14 mouse cellular contexts compared by ENCODE assay signal in the genomic region with DNA sequence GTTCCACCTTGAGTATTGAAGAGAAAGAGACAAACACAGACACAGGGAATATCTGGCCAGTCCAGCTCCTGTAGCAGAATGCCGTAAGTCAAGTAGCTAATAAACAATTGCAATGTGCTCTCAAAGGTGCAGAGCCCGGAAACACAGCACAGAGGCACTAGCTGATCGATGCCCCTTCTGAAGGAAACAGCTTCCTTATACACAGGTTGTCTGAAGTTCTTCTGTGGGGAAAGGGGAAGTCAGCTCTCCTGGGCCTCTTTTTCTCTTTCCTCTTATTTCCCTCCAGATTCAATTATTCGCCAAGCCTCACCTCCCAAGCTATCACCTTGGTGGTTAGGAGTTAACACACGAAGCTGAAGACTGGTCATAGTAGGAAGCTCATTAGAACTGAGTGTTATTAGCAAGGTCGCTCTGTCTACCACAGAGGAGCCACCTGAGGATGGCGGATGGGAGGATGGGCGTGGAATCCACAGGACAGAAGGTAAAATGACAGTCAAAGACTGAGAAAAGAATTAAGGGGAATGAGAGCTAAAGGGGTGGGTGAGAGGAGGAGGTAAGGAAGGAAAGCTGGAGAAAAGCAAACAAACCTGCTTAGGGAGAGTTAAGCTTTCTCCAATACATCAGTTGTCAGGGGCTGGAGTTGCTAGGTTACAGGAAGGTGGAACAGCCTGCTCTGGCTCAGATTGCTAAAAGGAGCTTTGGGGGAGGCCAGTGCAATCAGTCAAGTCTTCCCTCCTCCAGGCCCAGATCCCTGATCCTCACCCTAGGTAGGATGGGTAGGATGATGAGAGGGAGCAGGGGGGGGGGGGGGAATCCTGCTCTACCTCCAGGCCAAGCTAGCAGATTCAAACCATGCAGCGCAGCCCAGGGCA. TPM values are rescaled to one million over a fixed set of nuclear protein-coding genes. Genes with fewer than 3 reads are reported as not detected.
DNase-seq lines count a peak whose midpoint lies in the region; ATAC-seq and TF ChIP-seq lines count a peak whose summit lies in the region.
"Had no signal": no experiment of that assay in that cellular context is flagged by ENCODE, and none has a peak within 500 bp of the region (broad histone marks: within the 10 kb centered on the region; RNA-seq: fewer than 3 reads in every experiment).

No protein-coding gene starts in this region.

- H3K9ac ChIP-seq in hindbrain, postnatal 0 days (replicated peaks; ENCODE audit: low read length), result no peak overlapping the region
- no peak overlapping the region for H3K9ac ChIP-seq in hindbrain, embryonic 12.5 days
- no peak overlapping the region for H3K9ac ChIP-seq in lung, embryonic 14.5 days
- H3K9ac ChIP-seq in embryonic facial prominence, embryonic 14.5 days (ENCODE audit: low read depth, low read length), result no peak overlapping the region
- H3K9ac ChIP-seq in midbrain, embryonic 15.5 days, result no peak overlapping the region
- H3K9ac ChIP-seq: embryonic facial prominence, embryonic 12.5 days; heart, embryonic 15.5 days; liver, postnatal 0 days had no signal

- H3K4me2 ChIP-seq in hindbrain, postnatal 0 days (ENCODE audit: low read depth, low read length), result no peak overlapping the region
- H3K4me2 ChIP-seq in hindbrain, embryonic 12.5 days (replicated peaks), result no peak overlapping the region
- no peak overlapping the region for H3K4me2 ChIP-seq in lung, embryonic 14.5 days
- no peak overlapping the region for H3K4me2 ChIP-seq in embryonic facial prominence, embryonic 14.5 days (ENCODE audit: low read depth, low read length)
- no peak overlapping the region for H3K4me2 ChIP-seq in midbrain, embryonic 15.5 days
- H3K4me2 ChIP-seq: embryonic facial prominence, embryonic 12.5 days; heart, embryonic 15.5 days had no signal

- peak; percentile 64; the same call in 1 of the 2 replicates for ATAC-seq in hindbrain, postnatal 0 days
- no peak for ATAC-seq in hindbrain, embryonic 12.5 days (ENCODE audit: low FRiP score)
- ATAC-seq in lung, embryonic 14.5 days (ENCODE audit: insufficient read depth), result peak; percentile 60; the same call in 1 of the 2 replicates
- peak; percentile 82 for ATAC-seq in embryonic facial prominence, embryonic 14.5 days (ENCODE audit: low read depth)
- ATAC-seq in midbrain, embryonic 15.5 days (replicated peaks), result peak; percentile 84; the same call in 1 of the 2 replicates
- ATAC-seq in inflammation-experienced regulatory T-cells, adult 6 months, result no peak
- ATAC-seq: liver, postnatal 0 days had no signal

- DNase-seq in hindbrain, postnatal 0 days (ENCODE audit: low spot score), result peak; percentile 48
- peak; percentile 53 for DNase-seq in lung, embryonic 14.5 days
- no peak for DNase-seq in lung, postnatal 10 days
- peak; percentile 75 for DNase-seq in embryonic facial prominence, embryonic 14.5 days (ENCODE audit: low spot score)
- DNase-seq in retina, embryonic 14.5 days (ENCODE audit: low spot score), result no peak
- DNase-seq: adrenal gland, postnatal 14 days; cerebellum, adult 11 months; kidney, adult 2 months; liver, postnatal 0 days had no signal

- no peak overlapping the region for H3K4me3 ChIP-seq in hindbrain, postnatal 0 days (ENCODE audit: low read length)
- no peak overlapping the region for H3K4me3 ChIP-seq in hindbrain, embryonic 12.5 days
- H3K4me3 ChIP-seq in lung, embryonic 14.5 days (ENCODE audit: low read depth, low read length), result no peak overlapping the region
- no peak overlapping the region for H3K4me3 ChIP-seq in embryonic facial prominence, embryonic 14.5 days (ENCODE audit: low read depth, low read length)
- no peak overlapping the region for H3K4me3 ChIP-seq in midbrain, embryonic 15.5 days
- H3K4me3 ChIP-seq: embryonic facial prominence, embryonic 12.5 days; heart, embryonic 15.5 days had no signal

- H3K4me1 ChIP-seq in hindbrain, postnatal 0 days (ENCODE audit: insufficient read depth, low read length), result peaks cover 11% of the 10 kb centered on the region; the same call in 1 of the 2 replicates
- H3K4me1 ChIP-seq in hindbrain, embryonic 12.5 days, result peaks cover 2% of the 10 kb centered on the region; the same call in 1 of the 2 replicates
- H3K4me1 ChIP-seq in lung, embryonic 14.5 days (ENCODE audit: insufficient read depth), result peaks cover 3% of the 10 kb centered on the region; the same call in 1 of the 2 replicates
- peaks cover 8% of the 10 kb centered on the region for H3K4me1 ChIP-seq in embryonic facial prominence, embryonic 14.5 days (ENCODE audit: control insufficient read depth, insufficient read depth, low read length)
- peaks cover 4% of the 10 kb centered on the region; the same call in 1 of the 2 replicates for H3K4me1 ChIP-seq in midbrain, embryonic 15.5 days

- no peaks in the 10 kb centered on the region for H3K36me3 ChIP-seq in hindbrain, postnatal 0 days (ENCODE audit: insufficient read depth, low read length)
- no peaks in the 10 kb centered on the region for H3K36me3 ChIP-seq in hindbrain, embryonic 12.5 days
- H3K36me3 ChIP-seq in lung, embryonic 14.5 days (ENCODE audit: insufficient read depth), result no peaks in the 10 kb centered on the region
- no peaks in the 10 kb centered on the region for H3K36me3 ChIP-seq in embryonic facial prominence, embryonic 14.5 days (ENCODE audit: control insufficient read depth, insufficient read depth, low read length)
- no peaks in the 10 kb centered on the region for H3K36me3 ChIP-seq in midbrain, embryonic 15.5 days (replicated peaks)
- H3K36me3 ChIP-seq: embryonic facial prominence, embryonic 12.5 days; heart, embryonic 15.5 days had no signal

- TF ChIP-seq CTCF in hindbrain, postnatal 0 days (IDR thresholded peaks at IDR 0.05; ENCODE audit: low read depth), result no peak
- no peak for TF ChIP-seq CTCF in lung, embryonic 14.5 days (IDR thresholded peaks at IDR 0.05; ENCODE audit: low read depth)

- WGBS in hindbrain, postnatal 0 days, result 69% methylated on average over 9 of the region's 9 CpGs
- WGBS in hindbrain, embryonic 12.5 days, result 79% methylated on average over 9 of the region's 9 CpGs
- 50% methylated on average over 9 of the region's 9 CpGs for WGBS in lung, embryonic 14.5 days
- WGBS in embryonic facial prominence, embryonic 14.5 days, result 68% methylated on average over 9 of the region's 9 CpGs
- 67% methylated on average over 9 of the region's 9 CpGs for WGBS in midbrain, embryonic 15.5 days

- H3K9me3 ChIP-seq in hindbrain, postnatal 0 days (ENCODE audit: low read length), result no peaks in the 10 kb centered on the region
- H3K9me3 ChIP-seq in hindbrain, embryonic 12.5 days (replicated peaks), result no peaks in the 10 kb centered on the region
- H3K9me3 ChIP-seq in lung, embryonic 14.5 days (ENCODE audit: low read depth, low read length), result no peaks in the 10 kb centered on the region
- H3K9me3 ChIP-seq in embryonic facial prominence, embryonic 14.5 days (ENCODE audit: control insufficient read depth, low read length), result no peaks in the 10 kb centered on the region
- H3K9me3 ChIP-seq in midbrain, embryonic 15.5 days, result no peaks in the 10 kb centered on the region
- H3K9me3 ChIP-seq: embryonic facial prominence, embryonic 12.5 days; heart, embryonic 15.5 days had no signal

- H3K27me3 ChIP-seq in hindbrain, postnatal 0 days (ENCODE audit: insufficient read depth, low read length), result no peaks in the 10 kb centered on the region
- no peaks in the 10 kb centered on the region for H3K27me3 ChIP-seq in hindbrain, embryonic 12.5 days
- H3K27me3 ChIP-seq in lung, embryonic 14.5 days (ENCODE audit: insufficient read depth, low read length), result no peaks in the 10 kb centered on the region
- no peaks in the 10 kb centered on the region for H3K27me3 ChIP-seq in embryonic facial prominence, embryonic 14.5 days (replicated peaks; ENCODE audit: control insufficient read depth, insufficient read depth, low read length)
- H3K27me3 ChIP-seq in midbrain, embryonic 15.5 days (replicated peaks), result no peaks in the 10 kb centered on the region
- H3K27me3 ChIP-seq: embryonic facial prominence, embryonic 12.5 days; heart, embryonic 15.5 days had no signal

- no peak overlapping the region for H3K27ac ChIP-seq in hindbrain, postnatal 0 days
- no peak overlapping the region for H3K27ac ChIP-seq in hindbrain, embryonic 12.5 days
- no peak overlapping the region; the same call in 1 of the 2 replicates for H3K27ac ChIP-seq in lung, embryonic 14.5 days (ENCODE audit: low read depth)
- no peak overlapping the region for H3K27ac ChIP-seq in embryonic facial prominence, embryonic 14.5 days (replicated peaks; ENCODE audit: low read depth, low read length)
- no peak overlapping the region for H3K27ac ChIP-seq in midbrain, embryonic 15.5 days
- H3K27ac ChIP-seq: embryonic facial prominence, embryonic 12.5 days; heart, embryonic 15.5 days had no signal

RNA-seq across cellular contexts. Expression of a gene that starts 55.3 kb away (rescaled TPM):
- 109 and 110 TPM in 2 replicates for total RNA-seq in hindbrain, postnatal 0 days (2014; rRNA removed)
- polyA plus RNA-seq in hindbrain, postnatal 0 days (2015; fragmentation: Nextera tagmentation; extraction: Ambion mirVana), result 199 TPM in 2 replicates
- polyA plus RNA-seq in hindbrain, embryonic 12.5 days (2016; fragmentation: Nextera tagmentation; extraction: Ambion mirVana), result 196 and 215 TPM in 2 replicates
- polyA plus RNA-seq in lung, embryonic 14.5 days (2014; fragmentation: Nextera tagmentation; extraction: Ambion mirVana), result 201 and 215 TPM in 2 replicates
- 197 and 221 TPM in 2 replicates for polyA plus RNA-seq in embryonic facial prominence, embryonic 14.5 days (2014; fragmentation: Nextera tagmentation; extraction: Ambion mirVana)
- polyA plus RNA-seq in midbrain, embryonic 15.5 days (2015; fragmentation: Nextera tagmentation; extraction: Ambion mirVana), result 195 and 199 TPM in 2 replicates
- 100 to 1,000 TPM in 2 of 3 experiments, 10 to 100 TPM in 1; 83.2 to 212 (median 169) TPM for polyA plus RNA-seq in inflammation-experienced regulatory T-cells, adult 6 months (2017; shearing (Covaris generic))

Comparison
In these comparisons a context has a peak if more than half of its experiments do, and no peak if none do; other contexts are left out.
1. ATAC-seq: peak in hindbrain, postnatal 0 days (single experiment), lung, embryonic 14.5 days (single experiment), embryonic facial prominence, embryonic 14.5 days (single experiment) and midbrain, embryonic 15.5 days (single experiment); none in hindbrain, embryonic 12.5 days (single experiment) and inflammation-experienced regulatory T-cells, adult 6 months (single experiment).
2. DNase-seq: peak in hindbrain, postnatal 0 days (single experiment), lung, embryonic 14.5 days (single experiment) and embryonic facial prominence, embryonic 14.5 days (single experiment); none in lung, postnatal 10 days (single experiment) and retina, embryonic 14.5 days (single experiment).